Mouse (Mus musculus) MEL (cell line): ENCODE results near the gene Swsap1. TPM values are rescaled to one million over a fixed set of nuclear protein-coding genes. Genes with fewer than 3 reads are reported as not detected.

ENCODE experiments used
- DNase-seq: peaks from one replicate; pipeline ENCODE4 v3.0.0; 2011; ENCODE audit warnings: low read depth, low spot score
- H3K27ac ChIP-seq: 2 replicates; pipeline ENCODE4 v1.5.1; 2012; ENCODE audit warnings: low read depth, mild to moderate bottlenecking, control low read depth, low read length, moderate library complexity; ENCODE audit not compliant: control insufficient read depth
- H3K27me3 ChIP-seq, 2 experiments: fragments of 150-350 bp in 1 of 2; sonication (generic) in 1 of 2; 2 replicates each; pipeline ENCODE4 v1.6.1; 2012; ENCODE audit warnings: low read length in 2 of 2, mild to moderate bottlenecking in 2 of 2, improper control_type of control experiment in 1 of 2, moderate library complexity in 1 of 2; ENCODE audit not compliant: insufficient read depth in 2 of 2, control insufficient read depth in 1 of 2
- H3K36me3 ChIP-seq, 2 experiments: 2 replicates each; pipeline ENCODE4 v1.6.1; 2012 to 2014; ENCODE audit warnings: low read length in 2 of 2, improper control_type of control experiment in 1 of 2, inconsistent platforms in 1 of 2, mild to moderate bottlenecking in 1 of 2; ENCODE audit not compliant: insufficient read depth in 2 of 2, control insufficient read depth in 1 of 2
- H3K4me1 ChIP-seq, 2 experiments: fragments of 150-350 bp in 1 of 2; sonication (generic) in 1 of 2; 2 replicates each; pipeline ENCODE4 v1.6.1; 2012; ENCODE audit warnings: low read length in 2 of 2, improper control_type of control experiment in 1 of 2, mild to moderate bottlenecking in 1 of 2; ENCODE audit not compliant: insufficient read depth in 2 of 2, control insufficient read depth in 1 of 2
- H3K4me3 ChIP-seq, 2 experiments: fragments of 150-350 bp in 1 of 2; sonication (generic) in 1 of 2; 2 replicates each; pipeline ENCODE4 v1.5.1; 2012; ENCODE audit warnings: low read depth in 2 of 2, low read length in 2 of 2, mild to moderate bottlenecking in 2 of 2, moderate library complexity in 2 of 2, control low read depth in 1 of 2, improper control_type of control experiment in 1 of 2; ENCODE audit not compliant: control insufficient read depth in 1 of 2, insufficient read depth in 1 of 2
- H3K79me2 ChIP-seq: 2 replicates; pipeline ENCODE4 v1.6.1; 2012; ENCODE audit warnings: mild to moderate bottlenecking, low read length, moderate library complexity; ENCODE audit not compliant: control insufficient read depth, poor library complexity, insufficient read depth
- H3K9ac ChIP-seq: 2 replicates; pipeline ENCODE4 v1.6.1; 2012; ENCODE audit warnings: low read depth, mild to moderate bottlenecking, control low read depth, low read length, moderate library complexity; ENCODE audit not compliant: control insufficient read depth, poor library complexity, severe bottlenecking
- H3K9me3 ChIP-seq: fragments of 150-350 bp; sonication (generic); replicated peaks from 2 replicates; pipeline ENCODE4 v1.6.1; 2012; ENCODE audit warnings: mild to moderate bottlenecking, low read length, improper control_type of control experiment, moderate library complexity; ENCODE audit not compliant: insufficient read depth
- CHD1 ChIP-seq: IDR thresholded peaks from 2 replicates; pipeline ENCODE4 v1.6.1; 2012; ENCODE audit warnings: low read depth, mild to moderate bottlenecking, inconsistent platforms, low read length, improper control_type of control experiment
- CHD2 ChIP-seq: IDR thresholded peaks from 2 replicates; pipeline ENCODE4 v1.6.1; 2011; ENCODE audit warnings: low read length, improper control_type of control experiment
- ELF1 ChIP-seq: IDR thresholded peaks from 2 replicates; pipeline ENCODE4 v1.6.1; 2014; ENCODE audit warnings: low read depth, mild to moderate bottlenecking, inconsistent platforms, low read length, improper control_type of control experiment, moderate library complexity
- ETS1 ChIP-seq: IDR thresholded peaks from 2 replicates; pipeline ENCODE4 v1.6.1; 2012; ENCODE audit warnings: low read depth, mild to moderate bottlenecking, inconsistent platforms, low read length, improper control_type of control experiment, moderate library complexity
- KAT2A ChIP-seq: conservative IDR thresholded peaks from 2 replicates; pipeline ENCODE4 v1.6.1; 2012; ENCODE audit warnings: low read depth, low read length, improper control_type of control experiment, inconsistent platforms
- MAFK ChIP-seq: IDR thresholded peaks from 2 replicates; pipeline ENCODE4 v1.6.1; 2011; ENCODE audit warnings: low read depth, mild to moderate bottlenecking, low read length, improper control_type of control experiment, borderline replicate concordance
- MAX ChIP-seq: IDR thresholded peaks from 2 replicates; pipeline ENCODE4 v1.6.1; 2011; ENCODE audit warnings: low read length, improper control_type of control experiment
- MEF2A ChIP-seq: IDR thresholded peaks from 2 replicates; pipeline ENCODE4 v1.6.1; 2014; ENCODE audit warnings: low read depth, mild to moderate bottlenecking, inconsistent platforms, low read length, improper control_type of control experiment; ENCODE audit not compliant: poor library complexity, insufficient replicate concordance, severe bottlenecking; ENCODE audit errors: extremely low read depth
- MXI1 ChIP-seq: IDR thresholded peaks from 2 replicates; pipeline ENCODE4 v1.6.1; 2011; ENCODE audit warnings: mild to moderate bottlenecking, low read depth, low read length, improper control_type of control experiment
- MYC ChIP-seq: IDR thresholded peaks from 2 replicates; pipeline ENCODE4 v1.6.1; 2011; ENCODE audit warnings: low read depth, mild to moderate bottlenecking, low read length, improper control_type of control experiment, moderate library complexity
- NELFE ChIP-seq: IDR thresholded peaks from 2 replicates; pipeline ENCODE4 v1.6.1; 2011; ENCODE audit warnings: low read depth, low read length, improper control_type of control experiment
- POLR2A ChIP-seq, 2 experiments: IDR thresholded peaks; 2 replicates each; pipeline ENCODE4 v1.6.1; 2011 to 2012; ENCODE audit warnings: low read length in 2 of 2, mild to moderate bottlenecking in 2 of 2, control low read depth in 1 of 2, improper control_type of control experiment in 1 of 2, low read depth in 1 of 2, moderate library complexity in 1 of 2; ENCODE audit not compliant: control insufficient read depth in 1 of 2, insufficient read depth in 1 of 2, poor library complexity in 1 of 2
- RAD21 ChIP-seq: IDR thresholded peaks from 2 replicates; pipeline ENCODE4 v1.6.1; 2011; ENCODE audit warnings: mild to moderate bottlenecking, low read depth, low read length, improper control_type of control experiment
- TBP ChIP-seq: IDR thresholded peaks from 2 replicates; pipeline ENCODE4 v1.8.0; 2011; ENCODE audit warnings: low read depth, low read length, improper control_type of control experiment
- TCF12 ChIP-seq: IDR thresholded peaks from 2 replicates; pipeline ENCODE4 v1.6.1; 2014; ENCODE audit warnings: low read depth, mild to moderate bottlenecking, inconsistent platforms, low read length, improper control_type of control experiment, moderate library complexity
- UBTF ChIP-seq: IDR thresholded peaks from 2 replicates; pipeline ENCODE4 v1.6.1; 2012; ENCODE audit warnings: low read depth, mild to moderate bottlenecking, inconsistent platforms, low read length, improper control_type of control experiment, moderate library complexity, borderline replicate concordance; ENCODE audit not compliant: insufficient read depth
- USF2 ChIP-seq, 2 experiments: IDR thresholded peaks; 2 replicates each; pipeline ENCODE4 v1.6.1; 2011 to 2012; ENCODE audit warnings: improper control_type of control experiment in 2 of 2, low read length in 2 of 2, borderline replicate concordance in 1 of 2, inconsistent platforms in 1 of 2, low read depth in 1 of 2, mild to moderate bottlenecking in 1 of 2; ENCODE audit not compliant: insufficient read depth in 1 of 2
- ZC3H11A ChIP-seq: IDR thresholded peaks from 2 replicates; pipeline ENCODE4 v1.6.1; 2012; ENCODE audit warnings: low read depth, mild to moderate bottlenecking, inconsistent platforms, low read length, improper control_type of control experiment
- ZKSCAN1 ChIP-seq: IDR thresholded peaks from 2 replicates; pipeline ENCODE4 v1.6.1; 2012; ENCODE audit warnings: low read depth, mild to moderate bottlenecking, inconsistent platforms, low read length, improper control_type of control experiment, moderate library complexity
- polyA plus RNA-seq, 2 experiments: library from polyadenylated mRNA; stranded (reverse) in 1 of 2; unstranded in 1 of 2; fragments of >175 nt in 1 of 2; fragments of >200 nt in 1 of 2; gene quantifications; 2 replicates each; pipeline versions ENCODE4 v1.2.1 to v1.2.4; 2012; ENCODE audit warnings: low replicate concordance in 2 of 2, low read depth in 1 of 2; ENCODE audit not compliant: insufficient read length in 2 of 2, insufficient read depth in 1 of 2, missing spikeins in 1 of 2
- total RNA-seq: library from RNA; depleted of rRNA; stranded (reverse); fragments of 300-350 nt; gene quantifications from 2 replicates; pipeline ENCODE4 v1.2.3, GENCODE M21; 2012

Swsap1 gene
- total and polyA plus RNA-seq, 3 experiments = 17.2 to 19.3 TPM; not detected in 1

DNA sequence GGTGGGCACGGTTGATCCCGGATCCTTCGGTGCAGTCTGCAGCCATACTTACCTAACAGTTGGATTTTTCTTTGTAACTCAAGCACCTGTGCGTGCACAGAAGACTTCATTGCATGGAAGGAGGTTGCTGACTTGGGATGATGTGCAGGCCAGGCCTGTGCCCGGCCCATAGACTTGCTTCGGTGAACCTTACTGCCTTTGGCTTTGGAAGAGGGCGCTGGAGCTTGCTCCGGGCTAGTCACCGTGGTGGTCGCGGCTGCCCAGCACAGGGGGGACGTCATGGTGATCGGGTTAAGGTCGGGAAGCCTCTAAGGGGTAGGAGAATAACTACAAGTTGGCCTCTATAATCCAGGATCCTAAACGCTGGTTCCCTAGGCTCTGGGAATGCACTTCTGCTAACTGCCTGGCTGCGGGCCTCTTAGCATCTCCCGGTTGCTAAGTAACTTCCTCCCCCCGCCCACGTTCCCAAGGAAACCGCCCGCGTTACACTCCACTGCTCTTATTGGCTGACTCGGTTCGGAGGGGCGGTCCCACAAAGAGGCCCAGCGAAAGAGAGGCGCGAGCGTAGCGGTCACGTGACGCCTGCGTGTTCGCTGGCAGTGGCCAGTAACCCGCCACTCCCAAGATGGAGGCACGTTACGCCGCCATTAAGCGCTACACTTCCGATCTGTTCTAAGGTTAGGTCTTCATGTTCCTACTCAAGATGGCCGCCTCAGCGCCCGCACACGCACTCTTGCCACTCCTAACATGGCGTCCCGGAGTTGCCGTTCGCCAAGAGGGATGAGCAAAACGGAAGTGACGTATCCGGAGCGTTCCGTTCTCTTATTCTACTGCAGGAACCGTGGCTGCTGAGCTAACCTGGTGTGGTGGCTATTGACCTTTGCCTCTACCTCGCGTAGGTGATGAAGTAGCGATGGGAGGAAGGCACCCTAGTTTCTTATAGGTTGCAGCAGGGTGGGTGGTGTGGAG is 46.9 kb downstream of the Swsap1 start, which contains the start of the genes Ccdc151 and Prkcsh (continued):
- TF ChIP-seq MXI1 (peak; percentile 95), USF2 (IDR thresholded peaks at IDR 0.05; ENCODE audit: borderline replicate concordance in 1 of 2, insufficient read depth in 1 of 2, low read depth in 1 of 2, low read length in 2 of 2) (peak; percentile 99), MEF2A (no peak), NELFE (peak; percentile 100)
- TF ChIP-seq, all 39 proteins: peak for 27

DNA sequence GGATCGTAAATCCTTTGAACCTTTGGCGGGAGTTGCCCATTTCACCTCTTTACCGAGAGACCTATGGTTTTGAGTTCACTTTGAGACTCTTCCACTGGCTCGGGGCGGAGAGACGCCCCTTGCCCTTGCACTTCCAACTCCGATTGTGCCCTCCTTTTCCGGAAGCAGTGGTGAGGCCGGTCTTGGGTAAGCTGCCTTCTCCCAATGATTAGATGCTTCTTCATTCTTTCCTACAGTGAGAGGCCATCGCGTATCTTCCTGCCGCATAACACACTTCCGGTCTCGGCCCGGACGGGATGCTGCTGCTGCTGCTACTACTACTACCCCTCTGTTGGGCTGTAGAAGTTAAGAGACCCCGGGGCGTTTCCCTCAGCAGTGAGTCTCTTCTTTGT is 47.6 kb downstream of the Swsap1 start:
- Histone ChIP-seq H3K9me3 (no peaks in the 10 kb centered on the region), H3K4me3 (peak overlapping the region; percentile 54 to 62), H3K36me3 (peaks cover 8 to 22% of the 10 kb centered on the region in 2 experiments), H3K27me3 (peaks cover 0 to 4% of the 10 kb centered on the region in 2 experiments; a peak in 2 of 4 replicates), H3K4me1 (peaks cover 3 to 22% of the 10 kb centered on the region in 2 experiments), H3K9ac (peak overlapping the region; percentile 71), H3K79me2 (peaks cover 26% of the 10 kb centered on the region), H3K27ac (peak overlapping the region; percentile 70)
- TF ChIP-seq RAD21 = no peak
- peak; percentile 93 for TF ChIP-seq TBP
- TF ChIP-seq USF2 (IDR thresholded peaks at IDR 0.05; ENCODE audit: borderline replicate concordance in 1 of 2, insufficient read depth in 1 of 2, low read depth in 1 of 2, low read length in 2 of 2) = no peak
- TF ChIP-seq MXI1 = no peak
- peak; percentile 96; the same call in 1 of the 2 replicates for TF ChIP-seq CHD1
- TF ChIP-seq KAT2A = no peak
- no peak for TF ChIP-seq MAFK
- TF ChIP-seq CHD2 = no peak; the same call in 1 of the 2 replicates
- no peak for TF ChIP-seq MAX
- no peak for TF ChIP-seq ZC3H11A
- TF ChIP-seq MYC = no peak
- peak; percentile 41 to 69; a peak in 3 of 4 replicates for TF ChIP-seq POLR2A (IDR thresholded peaks at IDR 0.05; ENCODE audit: control insufficient read depth in 1 of 2, insufficient read depth in 1 of 2, low read depth in 1 of 2, low read length in 2 of 2, poor library complexity in 1 of 2)
- no peak for TF ChIP-seq ZKSCAN1
- TF ChIP-seq UBTF = no peak
- no peak for TF ChIP-seq ETS1
- TF ChIP-seq TCF12 = peak; percentile 60
- peak; percentile 86 for TF ChIP-seq ELF1
- DNase-seq = peak; percentile 96
